Mouse (Mus musculus) telencephalon, adult 2 months (tissue): ENCODE measurements at regions not wholly inside any gene's neighbourhood (a gene's known extent, or its start where the extent isn't known, plus 50 kb on each side); places are given as distances from the start of the nearest gene placed in this dataset.

ENCODE experiments used
- DNase-seq: peaks from one replicate; pipeline ENCODE4 v3.0.0-alpha.2; 2011; ENCODE audit warnings: low read depth, low spot score

- no peak for DNase-seq
These were observed 69.6 kb upstream of the Tdrd3 start for GRCm38 (mm10) chr14:87346812-87347211.

GRCm38 (mm10) chr14:87348825-87349224 lies 67.6 kb upstream of the Tdrd3 start:
- DNase-seq, result no peak

- no peak for DNase-seq
These were observed 50.6 kb upstream of the Tdrd3 start for GRCm38 (mm10) chr14:87365793-87366192.
